Mouse (Mus musculus): Measurements from ENCODE around the gene Ddx47.

The Ddx47 gene

DNA sequence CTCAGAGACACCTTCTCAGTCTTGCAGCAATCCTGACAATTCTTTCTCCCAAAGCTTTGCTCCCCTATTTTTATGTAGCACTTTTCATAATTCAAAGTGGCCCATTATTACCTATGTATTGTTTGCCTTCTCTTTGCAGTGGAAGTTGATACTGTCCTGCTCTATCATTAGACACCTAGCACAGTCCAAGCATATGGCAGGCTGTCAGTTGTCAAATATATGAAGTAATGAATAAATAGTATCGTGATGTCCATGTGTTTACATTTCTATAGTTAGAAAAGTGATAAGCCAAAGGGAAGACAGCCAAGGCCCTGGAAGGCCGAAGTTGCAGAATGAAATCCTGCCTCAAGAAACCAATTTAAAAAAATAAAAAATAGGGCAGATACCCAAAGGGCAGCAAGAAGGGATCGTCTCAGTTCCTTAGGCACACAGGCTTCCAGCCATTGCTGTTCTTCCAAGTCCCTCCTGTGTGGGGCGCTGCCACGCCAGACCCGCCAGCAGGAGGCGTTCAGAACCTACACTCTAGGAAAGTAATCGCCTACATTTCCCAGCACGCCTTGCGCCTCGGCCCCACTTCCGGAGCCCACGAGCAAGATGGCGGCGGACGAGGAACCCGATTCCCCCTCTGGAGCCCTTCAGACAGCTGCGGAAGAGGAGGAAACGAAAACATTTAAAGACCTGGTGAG lies at the start of gene Ddx47:
Gene Ddx47, plus strand, starts transcription at position 565 of the 686 bp plus-strand sequence.
- peak; percentile 83 for DNase-seq (ENCODE audit: low read depth, low spot score)

DNA sequence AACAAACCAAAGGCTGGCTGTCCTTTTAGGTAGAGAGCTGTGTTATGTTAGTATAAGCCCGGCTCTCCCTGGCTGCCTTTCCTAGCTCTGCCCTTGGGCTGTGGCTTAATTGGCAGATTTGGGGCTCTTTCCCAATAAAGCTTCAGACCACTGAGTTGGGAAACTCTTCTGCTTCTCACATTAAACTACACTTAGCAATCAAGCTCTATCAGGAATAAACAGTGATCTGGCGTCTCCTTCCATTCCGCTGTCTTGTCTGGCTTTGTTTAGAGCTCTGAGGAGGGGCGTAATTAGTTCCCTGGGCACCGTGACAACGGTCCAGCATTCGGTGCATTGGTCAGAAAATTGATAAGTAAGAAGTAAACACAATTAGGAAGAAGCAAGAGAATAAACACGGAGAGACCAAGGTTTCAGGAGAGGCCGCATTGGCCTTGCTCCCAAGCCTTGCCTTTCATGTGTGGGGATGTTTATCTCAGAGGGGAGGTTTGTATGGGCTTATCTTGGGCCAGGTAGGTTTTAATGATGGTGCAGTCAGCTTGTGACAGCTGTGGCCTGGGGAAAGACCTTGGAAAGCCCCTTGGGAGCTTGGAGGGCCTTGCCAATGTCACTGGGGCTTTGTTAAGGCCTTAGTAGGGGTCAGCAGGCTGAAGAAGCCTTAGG lies 49.4 kb upstream of the Ddx47 start:
- DNase-seq (ENCODE audit: low read depth, low spot score): no peak

DNA sequence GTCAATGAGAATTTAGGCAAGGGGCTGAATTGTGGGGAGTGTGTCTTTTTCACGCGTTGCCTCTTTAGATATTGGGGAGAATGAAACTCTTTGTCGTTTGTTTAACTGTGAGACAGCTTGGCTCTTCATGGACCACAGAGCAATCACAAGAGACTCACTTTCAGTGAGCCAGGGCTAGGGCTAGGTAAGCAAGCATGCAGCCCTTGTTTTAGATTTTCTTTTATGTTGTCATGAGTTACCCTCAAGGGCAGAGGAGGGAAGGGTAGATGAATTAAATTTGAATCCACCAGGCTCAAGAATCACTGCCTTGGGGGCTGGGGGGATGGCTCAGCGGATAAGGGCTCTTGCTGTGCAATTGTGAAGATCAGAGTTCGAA lies 48.9 kb upstream of the Ddx47 start:
- DNase-seq (ENCODE audit: low read depth, low spot score): no peak

DNA sequence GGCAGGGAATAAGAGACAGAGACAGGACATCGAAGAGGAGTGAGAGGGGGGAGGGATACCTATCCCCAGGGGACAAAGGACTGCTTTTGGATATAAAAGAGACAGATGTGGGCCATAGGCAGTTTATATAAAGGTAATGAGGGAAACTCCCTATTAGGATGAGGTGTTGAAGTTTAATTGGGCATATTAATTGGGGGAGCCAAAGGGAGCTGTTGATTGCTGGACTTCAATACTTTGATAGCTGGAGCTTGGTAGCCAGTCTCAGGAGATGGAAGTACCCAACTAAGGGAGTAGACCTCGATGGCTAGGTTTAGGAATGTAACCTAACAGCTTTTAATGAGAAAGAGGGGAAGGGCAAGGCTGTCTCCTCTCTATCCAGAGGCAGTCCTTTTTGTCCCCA lies 47.5 kb upstream of the Ddx47 start:
- DNase-seq (ENCODE audit: low read depth, low spot score): no peak

DNA sequence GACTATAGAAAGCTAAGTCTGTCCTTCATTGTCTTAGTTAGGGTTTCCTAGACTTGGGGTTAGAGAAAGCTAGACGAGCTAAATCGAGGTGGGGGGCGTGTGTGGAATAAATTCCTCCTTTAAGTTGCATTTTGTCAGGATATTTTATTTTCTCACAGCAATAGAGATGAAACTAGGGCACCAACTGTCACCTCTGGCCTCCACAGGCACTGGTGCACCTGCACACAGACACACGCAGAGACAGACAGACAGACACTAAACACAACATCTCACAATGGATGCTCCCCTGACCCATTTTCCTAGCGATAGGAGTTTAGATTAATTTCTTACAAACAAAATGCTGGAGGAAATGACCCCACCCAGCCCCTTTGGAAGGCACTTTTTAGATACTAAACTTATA lies 44.7 kb upstream of the Ddx47 start:
- DNase-seq (ENCODE audit: low read depth, low spot score): no peak

DNA sequence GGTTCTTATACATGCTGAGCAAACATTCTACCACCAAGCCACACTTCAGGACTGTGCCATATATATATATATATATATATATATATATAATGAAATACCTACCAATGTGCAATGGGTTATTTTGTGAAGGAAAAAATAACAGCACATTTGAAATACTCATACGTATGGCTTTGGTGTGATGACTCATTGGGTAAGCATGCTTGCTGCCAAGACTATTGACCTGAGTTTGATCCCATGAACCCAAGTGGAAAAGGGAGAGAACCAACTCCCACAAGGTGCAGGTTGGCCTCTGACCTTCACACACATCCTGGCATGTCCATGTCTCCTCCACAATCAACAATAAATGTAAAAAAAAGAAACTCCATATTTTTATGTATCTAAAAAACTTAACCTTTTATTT lies 43.1 kb upstream of the Ddx47 start:
- no peak for DNase-seq (ENCODE audit: low read depth, low spot score)

DNA sequence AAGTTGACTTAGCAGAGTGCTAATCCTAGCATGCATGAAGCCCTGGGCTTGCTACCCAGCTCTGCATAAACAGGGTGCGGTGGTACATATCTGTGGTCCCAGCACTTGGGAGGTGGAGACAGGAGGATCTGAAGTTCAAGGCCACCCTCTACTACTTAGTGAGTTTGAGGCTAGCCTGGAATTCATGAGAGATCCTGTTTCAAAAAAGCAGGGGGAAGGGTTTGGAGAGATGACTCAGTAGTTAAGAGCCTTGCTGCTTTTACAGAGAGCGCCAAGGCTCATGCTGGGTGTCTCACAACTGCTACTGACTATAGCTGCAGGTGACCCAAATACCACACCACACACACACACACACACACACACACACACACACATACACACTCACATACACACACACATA lies 41.9 kb upstream of the Ddx47 start:
- no peak for DNase-seq (ENCODE audit: low read depth, low spot score)

DNA sequence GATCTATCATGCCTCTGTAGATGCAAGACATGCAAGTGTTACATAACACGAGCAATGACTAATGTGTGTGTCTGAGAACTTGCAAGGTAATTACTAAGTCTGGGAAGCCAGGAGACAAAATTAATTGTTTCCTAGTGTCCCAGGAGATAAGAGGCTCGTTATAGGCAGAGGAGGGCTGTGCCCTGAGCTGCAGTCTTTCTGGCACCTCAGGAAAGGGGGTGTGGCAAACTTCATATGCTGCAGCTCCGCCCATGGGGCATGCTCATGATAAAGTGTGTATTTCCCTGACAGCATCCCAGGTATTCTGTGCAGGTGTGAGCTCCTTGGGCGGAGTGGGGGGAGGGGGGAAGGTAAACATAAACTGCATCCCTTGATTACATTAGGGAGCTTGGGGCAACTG lies 39.3 kb upstream of the Ddx47 start:
- DNase-seq (ENCODE audit: low read depth, low spot score): no peak

DNA sequence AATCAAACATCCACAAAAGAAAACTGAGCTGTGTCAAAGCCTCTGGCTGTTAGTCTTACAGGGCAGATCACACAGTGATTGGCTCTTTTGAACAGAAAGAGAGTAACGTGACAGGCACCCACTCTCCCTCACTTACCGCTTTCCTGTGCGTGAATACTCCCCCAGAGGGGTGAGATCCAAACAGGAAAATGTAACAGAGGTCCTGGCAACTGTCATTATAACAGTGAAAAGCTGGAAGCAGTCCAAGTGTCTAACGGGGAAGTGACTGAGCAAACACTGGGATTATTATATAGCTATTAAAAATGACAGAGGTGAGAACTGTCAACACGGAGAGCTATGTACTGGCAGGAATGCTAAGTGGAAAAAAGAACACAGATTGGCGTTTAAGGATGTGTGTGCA lies 34.8 kb upstream of the Ddx47 start:
- DNase-seq (ENCODE audit: low read depth, low spot score): no peak

DNA sequence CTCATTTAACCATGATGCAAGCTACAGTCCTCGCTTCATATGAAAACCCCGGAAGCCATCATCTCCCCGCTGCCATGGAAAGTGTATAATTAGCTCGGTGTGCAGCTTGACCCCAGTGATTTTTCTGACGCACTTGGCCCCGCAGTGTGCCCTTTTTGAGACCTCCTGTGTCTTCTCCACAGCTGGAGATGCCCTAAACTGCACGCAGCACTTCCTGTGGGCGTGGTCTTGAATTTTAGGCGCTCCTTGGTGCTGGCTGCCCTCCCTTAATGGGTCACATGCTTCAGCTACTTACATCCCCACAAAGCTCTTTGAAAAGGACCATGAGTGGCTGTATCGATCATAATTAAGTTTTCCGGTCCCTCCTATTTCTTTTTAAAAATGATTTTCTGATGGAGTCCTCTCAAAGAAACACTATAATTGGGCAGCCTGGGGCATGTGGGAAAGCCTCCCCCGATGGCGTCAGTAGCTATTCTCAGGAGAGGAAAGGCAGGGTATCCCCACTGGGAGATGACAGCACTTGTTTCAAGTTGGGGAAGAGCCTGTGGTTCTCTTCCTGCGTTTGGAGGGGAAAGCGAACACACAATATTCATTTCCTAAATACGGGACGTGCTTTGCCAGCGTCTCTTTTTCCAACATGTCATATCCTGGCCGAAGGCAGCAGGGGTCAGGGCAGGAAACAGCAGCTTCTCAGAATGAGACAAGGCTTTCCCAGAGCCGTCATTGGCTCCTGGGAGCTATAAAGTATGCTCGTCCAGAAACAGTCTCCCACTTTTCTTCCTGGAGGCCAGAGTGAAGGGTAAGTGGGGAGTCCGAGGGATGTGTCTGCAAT lies 30.0 kb upstream of the Ddx47 start, which contains the start of gene Apold1:
Gene Apold1, plus strand, starts transcription at position 488 of the 832 bp plus-strand sequence.
- DNase-seq (ENCODE audit: low read depth, low spot score): no peak

DNA sequence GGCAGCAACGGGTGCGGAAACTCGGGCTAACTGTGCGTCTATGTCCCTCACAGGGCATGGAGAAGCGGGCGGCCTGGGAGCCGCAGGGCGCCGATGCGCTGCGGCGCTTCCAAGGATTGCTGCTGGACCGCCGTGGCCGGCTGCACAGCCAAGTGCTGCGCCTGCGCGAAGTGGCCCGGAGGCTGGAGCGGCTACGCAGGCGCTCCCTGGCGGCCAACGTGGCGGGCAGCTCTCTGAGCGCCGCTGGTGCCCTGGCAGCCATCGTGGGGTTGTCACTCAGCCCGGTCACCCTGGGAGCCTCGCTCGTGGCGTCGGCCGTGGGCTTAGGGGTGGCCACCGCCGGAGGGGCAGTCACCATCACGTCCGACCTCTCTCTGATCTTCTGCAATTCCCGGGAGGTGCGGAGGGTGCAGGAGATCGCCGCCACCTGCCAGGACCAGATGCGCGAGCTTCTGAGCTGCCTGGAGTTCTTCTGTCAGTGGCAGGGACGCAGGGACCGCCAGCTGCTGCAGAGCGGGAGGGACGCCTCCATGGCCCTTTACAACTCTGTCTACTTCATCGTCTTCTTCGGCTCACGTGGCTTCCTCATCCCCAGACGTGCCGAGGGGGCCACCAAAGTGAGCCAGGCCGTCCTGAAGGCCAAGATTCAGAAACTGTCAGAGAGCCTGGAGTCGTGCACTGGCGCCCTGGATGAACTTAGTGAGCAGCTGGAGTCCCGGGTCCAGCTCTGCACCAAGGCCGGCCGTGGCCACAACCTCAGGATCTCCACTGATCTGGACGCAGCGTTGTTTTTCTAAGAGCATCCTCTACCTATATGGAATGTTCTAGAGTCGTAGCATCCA lies 27.7 kb upstream of the Ddx47 start:
- DNase-seq (ENCODE audit: low read depth, low spot score): no peak

DNA sequence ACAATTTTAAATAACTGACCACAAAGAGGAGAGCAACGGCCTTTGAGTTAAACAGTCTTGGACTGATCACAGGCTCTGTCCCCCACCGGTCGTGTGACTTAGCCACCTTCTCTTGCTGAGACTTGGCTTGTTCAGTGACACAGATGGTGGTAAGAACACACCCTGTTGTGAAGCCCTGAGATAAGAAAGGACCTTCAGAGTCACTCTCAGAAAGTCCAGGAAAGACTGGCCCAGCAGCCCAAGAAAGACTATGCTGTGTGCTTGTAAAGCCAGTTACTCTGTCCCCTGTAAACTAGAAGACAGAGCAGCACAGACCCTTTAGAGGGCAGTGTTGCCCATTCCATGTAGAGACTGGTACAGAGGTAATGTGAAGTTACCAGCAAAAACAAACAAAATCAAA lies 26.7 kb upstream of the Ddx47 start:
- no peak for DNase-seq (ENCODE audit: low read depth, low spot score)

DNA sequence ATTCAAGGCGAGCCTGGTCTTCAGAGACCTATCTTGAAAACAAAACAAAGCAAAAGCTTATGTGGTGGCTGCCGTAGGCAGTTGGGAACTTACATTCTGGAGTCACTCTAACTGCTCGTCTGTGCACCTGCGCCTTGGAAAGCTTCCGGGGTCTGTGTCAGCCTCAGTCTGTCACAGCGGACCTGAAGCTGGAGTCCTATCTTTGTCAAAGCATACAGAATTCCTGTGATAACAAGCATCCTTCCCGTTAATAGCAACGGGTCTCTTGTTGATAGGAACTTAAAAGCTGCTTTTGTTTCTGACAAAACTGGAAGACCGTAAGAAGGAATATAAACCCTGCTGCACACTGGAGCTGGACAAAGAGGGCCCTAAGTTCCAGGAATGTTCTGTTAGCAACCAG lies 23.0 kb upstream of the Ddx47 start:
- no peak for DNase-seq (ENCODE audit: low read depth, low spot score)

DNA sequence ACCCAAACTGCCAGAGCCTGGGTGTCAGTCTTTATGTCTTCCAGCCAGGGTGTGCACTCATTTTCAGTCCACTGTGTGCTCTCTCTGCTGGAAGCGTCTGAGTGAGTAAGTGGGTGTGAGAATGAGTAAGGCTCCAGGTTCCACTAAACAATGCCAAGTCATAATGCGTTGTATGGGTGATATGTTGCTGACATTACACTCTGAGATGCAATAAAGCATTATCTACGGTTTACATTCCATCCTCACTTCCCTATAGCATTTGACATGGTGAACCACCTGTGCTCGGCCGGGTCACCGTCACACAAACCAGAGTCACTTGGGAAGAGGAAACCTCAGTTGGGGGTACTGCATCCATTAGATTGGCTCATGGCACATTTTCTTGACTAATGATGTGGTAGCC lies 20.7 kb upstream of the Ddx47 start:
- no peak for DNase-seq (ENCODE audit: low read depth, low spot score)

DNA sequence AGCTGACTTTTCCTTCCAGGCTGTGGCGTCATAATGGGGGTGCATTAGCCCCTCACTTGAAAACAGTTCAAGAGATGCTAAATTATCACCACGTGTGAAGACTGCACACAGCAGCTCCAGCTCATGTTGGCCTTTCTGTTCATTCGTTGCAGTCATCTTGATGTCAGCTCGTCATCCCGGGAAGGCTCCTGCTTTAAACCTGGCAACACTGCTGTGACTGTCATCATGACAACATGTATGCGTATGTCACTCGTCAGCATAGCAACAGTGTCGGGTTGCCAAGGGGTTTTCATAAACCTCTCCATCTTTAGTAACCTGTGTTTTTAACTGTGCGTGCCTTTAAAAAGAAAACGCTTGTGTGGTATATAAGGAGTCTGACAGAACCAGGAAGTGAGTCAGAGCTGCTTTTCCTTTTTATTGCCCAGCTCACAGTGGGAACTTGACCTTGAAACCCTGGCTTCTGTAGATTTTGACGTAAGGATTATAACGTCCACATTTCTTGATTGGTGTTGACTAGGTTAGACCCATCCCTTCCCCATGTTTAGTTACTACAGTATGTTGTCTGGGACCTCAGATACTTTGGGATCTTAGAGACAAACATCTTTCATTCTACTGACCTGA lies 17.3 kb upstream of the Ddx47 start:
- no peak for DNase-seq (ENCODE audit: low read depth, low spot score)

DNA sequence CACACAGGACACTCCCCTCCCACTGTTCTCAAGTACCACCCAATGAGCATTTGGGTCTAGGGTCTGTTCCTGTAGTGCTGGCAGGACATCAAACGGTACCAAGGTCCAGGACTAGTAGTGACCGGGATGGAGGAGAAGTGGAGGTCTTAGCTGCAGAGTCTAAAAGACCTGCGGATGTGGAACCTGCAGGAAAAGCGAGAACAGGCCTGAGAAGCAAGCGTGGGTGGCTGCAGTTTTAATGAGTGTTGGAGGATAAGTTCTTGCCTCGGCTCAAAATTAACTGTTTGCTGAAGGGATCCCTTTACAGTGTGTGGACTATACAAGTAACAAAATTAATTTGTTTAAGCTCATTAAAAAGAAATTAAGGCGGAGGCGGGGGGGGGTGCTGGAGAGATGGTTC lies 16.4 kb upstream of the Ddx47 start:
- no peak for DNase-seq (ENCODE audit: low read depth, low spot score)

DNA sequence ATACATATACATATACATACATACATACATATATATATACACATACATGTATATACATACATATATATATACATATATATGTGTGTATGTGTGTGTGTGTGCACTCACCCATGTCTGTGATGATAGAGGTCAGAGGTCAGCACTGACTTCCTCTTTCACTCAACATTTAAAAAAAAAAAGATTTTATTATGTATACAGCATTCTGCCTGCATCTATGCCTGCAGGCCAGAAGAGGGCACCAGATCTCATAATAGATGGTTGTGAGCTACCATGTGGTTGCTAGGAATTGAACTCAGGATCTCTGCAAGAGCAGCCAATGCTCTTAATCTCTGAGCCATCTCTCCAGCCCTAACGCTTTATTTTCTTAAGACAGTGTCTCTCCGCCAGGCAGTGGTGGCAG lies 14.5 kb upstream of the Ddx47 start:
- no peak for DNase-seq (ENCODE audit: low read depth, low spot score)

DNA sequence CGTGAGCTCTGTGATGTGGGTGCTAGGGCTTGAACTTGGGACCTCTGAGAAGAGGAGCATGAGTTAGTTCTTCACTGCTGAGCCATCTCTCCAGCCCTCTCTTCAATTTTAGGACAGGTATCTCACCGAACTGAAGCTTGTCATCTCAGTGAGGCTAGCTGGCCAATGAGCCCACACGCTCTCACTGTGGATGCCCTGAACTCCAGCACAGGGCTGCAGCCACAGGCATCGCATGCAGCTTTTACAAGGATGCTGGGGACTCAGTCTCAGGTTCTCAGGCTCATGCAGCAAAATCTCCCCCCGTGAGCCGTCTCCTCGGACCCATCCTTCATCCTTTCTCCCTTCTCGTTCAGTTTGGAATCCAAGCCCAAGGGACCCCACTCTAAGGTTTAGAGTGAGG lies 13.3 kb upstream of the Ddx47 start:
- no peak for DNase-seq (ENCODE audit: low read depth, low spot score)

DNA sequence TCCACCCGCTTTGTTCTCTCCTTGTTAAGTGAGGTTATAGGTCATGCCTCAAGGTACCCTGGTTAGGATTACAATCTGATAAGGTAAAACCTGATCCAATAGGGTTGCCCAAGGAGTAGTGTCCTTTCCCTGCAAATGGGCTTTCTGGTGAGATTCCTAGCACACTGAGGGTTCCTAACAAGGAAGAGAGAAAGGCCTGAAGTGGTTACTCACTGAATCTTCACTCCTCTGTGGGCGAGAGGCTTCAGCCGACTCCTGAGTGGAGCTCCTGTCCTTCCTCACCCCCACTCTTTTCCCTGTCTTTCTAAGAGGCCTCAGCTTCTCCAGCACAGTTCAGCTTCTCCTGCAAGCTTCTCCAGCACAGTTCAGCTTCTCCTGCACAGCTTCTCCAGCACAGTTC lies 12.6 kb upstream of the Ddx47 start:
- DNase-seq (ENCODE audit: low read depth, low spot score): no peak

DNA sequence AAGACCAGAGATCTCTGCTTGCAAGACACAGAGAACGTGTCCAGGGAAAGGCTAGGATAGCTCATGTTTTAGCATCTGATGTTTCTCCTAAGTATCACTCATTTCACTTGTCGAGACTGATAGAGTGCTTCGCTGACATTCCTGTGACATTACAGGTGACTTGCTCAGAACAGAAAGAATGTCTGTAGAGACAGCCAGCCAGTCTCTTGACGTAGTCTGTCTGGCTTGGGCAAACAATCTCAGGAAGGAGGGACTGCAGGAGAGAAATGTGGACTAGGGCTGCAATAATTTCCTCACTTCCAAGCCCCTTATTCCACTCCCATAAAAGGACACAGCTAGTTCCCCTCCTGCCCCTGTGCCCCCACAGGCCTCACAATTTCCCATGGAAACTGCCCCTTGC lies 11.1 kb upstream of the Ddx47 start:
- DNase-seq (ENCODE audit: low read depth, low spot score): no peak

DNA sequence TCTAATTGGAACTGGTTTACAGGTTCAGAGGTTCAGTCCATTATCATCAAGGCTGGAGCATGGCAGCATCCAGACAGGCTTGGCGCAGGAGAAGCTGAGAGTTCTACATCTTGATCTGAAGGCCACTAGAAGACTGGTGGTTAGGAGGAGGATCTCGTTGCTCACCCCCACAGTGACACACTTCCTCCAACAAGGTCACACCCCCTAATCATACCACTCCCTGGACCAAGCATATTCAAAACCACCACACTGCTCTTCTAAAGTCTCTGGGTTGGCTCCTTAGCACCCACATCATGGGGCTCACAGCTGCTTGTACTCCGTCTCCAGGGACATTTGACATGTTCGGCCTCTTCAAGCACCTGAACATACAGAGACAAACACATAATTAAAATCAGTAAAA lies 9.4 kb upstream of the Ddx47 start:
- DNase-seq (ENCODE audit: low read depth, low spot score): no peak
